Mouse (Mus musculus): ENCODE measurements around the gene Tgm6. TPM values are rescaled to one million over a fixed set of nuclear protein-coding genes. Genes with fewer than 3 reads are reported as not detected.

The Tgm6 gene
- polyA plus RNA-seq, 1 experiment from 2014 or later, result 0.56 TPM

- Histone ChIP-seq H3K4me2 (replicated peaks) (no peak overlapping the region), H3K9ac (no peak overlapping the region), H3K27ac (replicated peaks) (no peak overlapping the region), H3K9me3 (replicated peaks) (no peaks in the 10 kb centered on the region), H3K27me3 (no peaks in the 10 kb centered on the region), H3K4me3 (replicated peaks) (no peak overlapping the region), H3K4me1 (no peaks in the 10 kb centered on the region), H3K36me3 (no peaks in the 10 kb centered on the region)
- no peak for ATAC-seq (ENCODE audit: insufficient number of reproducible peaks, low FRiP score, low TSS enrichment, low read depth)
- WGBS, result 64% methylated on average over 5 of the region's 5 CpGs
Observed at GRCm38 (mm10) chr2:130146089-130146668, 34.0 kb downstream of the Tgm6 start.

- Histone ChIP-seq H3K4me3 (replicated peaks) (no peak overlapping the region), H3K4me2 (replicated peaks) (no peak overlapping the region), H3K27ac (replicated peaks) (no peak overlapping the region), H3K36me3 (no peaks in the 10 kb centered on the region), H3K9me3 (replicated peaks) (no peaks in the 10 kb centered on the region), H3K9ac (no peak overlapping the region), H3K27me3 (no peaks in the 10 kb centered on the region), H3K4me1 (no peaks in the 10 kb centered on the region)
- ATAC-seq (ENCODE audit: insufficient number of reproducible peaks, low FRiP score, low TSS enrichment, low read depth), result no peak
- 79% methylated on average over 3 of the region's 3 CpGs for WGBS
Observed at GRCm38 (mm10) chr2:130155171-130155570, 43.0 kb downstream of the Tgm6 start.

- Histone ChIP-seq H3K4me3 (replicated peaks) (no peak overlapping the region), H3K9me3 (replicated peaks) (no peaks in the 10 kb centered on the region), H3K9ac (no peak overlapping the region), H3K36me3 (no peaks in the 10 kb centered on the region), H3K4me2 (replicated peaks) (no peak overlapping the region), H3K4me1 (no peaks in the 10 kb centered on the region), H3K27me3 (no peaks in the 10 kb centered on the region), H3K27ac (replicated peaks) (no peak overlapping the region)
- no peak for ATAC-seq (ENCODE audit: insufficient number of reproducible peaks, low FRiP score, low TSS enrichment, low read depth)
Observed at GRCm38 (mm10) chr2:130155851-130156250, 43.6 kb downstream of the Tgm6 start.

DNA sequence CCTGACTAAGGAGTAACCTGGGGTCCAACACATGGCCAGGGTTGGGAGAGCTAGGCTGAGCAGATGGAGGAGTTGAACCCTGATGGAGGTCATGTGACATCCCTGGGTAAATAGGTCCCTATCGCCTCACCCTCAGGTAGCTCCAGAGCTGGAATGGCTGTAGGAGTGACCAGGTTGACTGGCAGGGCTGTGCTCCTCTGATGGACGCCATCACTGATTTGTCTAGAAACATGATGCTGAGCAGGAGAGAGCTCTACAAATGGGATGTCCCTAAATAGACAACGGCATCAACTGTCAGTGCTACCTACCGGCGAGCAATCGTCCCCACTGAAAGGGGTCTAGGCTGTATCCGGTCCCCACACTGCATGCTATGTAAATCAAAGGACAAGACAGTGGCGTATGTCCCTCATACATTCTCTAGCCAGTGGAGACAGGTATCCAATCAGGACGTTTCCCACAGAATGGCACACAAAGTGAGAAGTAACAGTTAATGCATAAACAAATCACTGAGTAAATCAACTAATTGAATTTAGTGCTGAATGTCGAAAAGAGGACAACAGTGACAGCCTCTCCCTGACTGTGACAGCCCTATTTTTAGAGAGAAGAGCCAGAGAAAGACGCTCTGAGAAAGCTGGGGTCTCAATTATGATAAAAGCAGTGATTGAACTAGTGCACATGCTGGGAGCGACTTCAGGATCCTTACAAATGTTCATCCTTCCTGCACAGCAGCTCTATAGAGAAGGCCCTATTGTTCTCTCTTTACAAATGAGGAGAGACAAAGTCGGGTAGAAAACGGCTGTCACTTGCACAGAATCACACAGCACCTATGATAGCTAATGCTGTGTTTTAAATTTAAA is 45.2 kb downstream of the Tgm6 start:
- Histone ChIP-seq H3K4me2 (replicated peaks) (no peak overlapping the region), H3K9me3 (replicated peaks) (no peaks in the 10 kb centered on the region), H3K9ac (no peak overlapping the region), H3K36me3 (no peaks in the 10 kb centered on the region), H3K27ac (replicated peaks) (no peak overlapping the region), H3K4me3 (replicated peaks) (no peak overlapping the region), H3K4me1 (no peaks in the 10 kb centered on the region), H3K27me3 (no peaks in the 10 kb centered on the region)
- 63% methylated on average over 14 of the region's 14 CpGs for WGBS
- ATAC-seq (ENCODE audit: insufficient number of reproducible peaks, low FRiP score, low TSS enrichment, low read depth), result no peak

DNA sequence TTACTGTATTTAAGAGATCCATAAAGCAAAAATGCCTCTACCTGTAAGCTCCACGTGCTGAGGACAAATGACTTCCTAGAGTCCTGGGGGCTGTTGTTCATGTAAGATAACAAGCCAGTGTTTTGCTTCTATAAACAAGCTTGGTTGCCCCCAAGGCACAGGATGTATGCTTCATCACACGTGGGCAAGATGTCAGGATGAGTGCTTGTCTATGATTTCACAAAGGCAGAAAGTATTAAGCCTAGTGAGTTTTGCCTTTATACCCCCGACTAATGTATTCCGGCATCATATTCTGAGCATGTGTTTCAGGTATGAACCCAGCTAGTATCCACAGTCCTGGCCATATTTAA is 45.8 kb downstream of the Tgm6 start:
- H3K4me3 ChIP-seq (replicated peaks), result no peak overlapping the region
- no peaks in the 10 kb centered on the region for H3K4me1 ChIP-seq
- no peaks in the 10 kb centered on the region for H3K9me3 ChIP-seq (replicated peaks)
- no peaks in the 10 kb centered on the region for H3K36me3 ChIP-seq
- 42% methylated on average over 4 of the region's 4 CpGs for WGBS
- no peak for ATAC-seq (ENCODE audit: insufficient number of reproducible peaks, low FRiP score, low TSS enrichment, low read depth)
- no peaks in the 10 kb centered on the region for H3K27me3 ChIP-seq
- H3K27ac ChIP-seq (replicated peaks), result no peak overlapping the region
- no peak overlapping the region for H3K4me2 ChIP-seq (replicated peaks)
- no peak overlapping the region for H3K9ac ChIP-seq

- 83% methylated on average over 5 of the region's 5 CpGs for WGBS
- no peak overlapping the region for H3K4me2 ChIP-seq (replicated peaks)
- H3K4me1 ChIP-seq, result no peaks in the 10 kb centered on the region
- H3K27me3 ChIP-seq, result no peaks in the 10 kb centered on the region
- H3K27ac ChIP-seq (replicated peaks), result no peak overlapping the region
- no peak for ATAC-seq (ENCODE audit: insufficient number of reproducible peaks, low FRiP score, low TSS enrichment, low read depth)
- H3K36me3 ChIP-seq, result peaks cover 5% of the 10 kb centered on the region; the same call in 1 of the 2 replicates
- no peaks in the 10 kb centered on the region for H3K9me3 ChIP-seq (replicated peaks)
- no peak overlapping the region for H3K9ac ChIP-seq
- H3K4me3 ChIP-seq (replicated peaks), result no peak overlapping the region
Observed at GRCm38 (mm10) chr2:130162701-130163100, 50.5 kb downstream of the Tgm6 start.

DNA sequence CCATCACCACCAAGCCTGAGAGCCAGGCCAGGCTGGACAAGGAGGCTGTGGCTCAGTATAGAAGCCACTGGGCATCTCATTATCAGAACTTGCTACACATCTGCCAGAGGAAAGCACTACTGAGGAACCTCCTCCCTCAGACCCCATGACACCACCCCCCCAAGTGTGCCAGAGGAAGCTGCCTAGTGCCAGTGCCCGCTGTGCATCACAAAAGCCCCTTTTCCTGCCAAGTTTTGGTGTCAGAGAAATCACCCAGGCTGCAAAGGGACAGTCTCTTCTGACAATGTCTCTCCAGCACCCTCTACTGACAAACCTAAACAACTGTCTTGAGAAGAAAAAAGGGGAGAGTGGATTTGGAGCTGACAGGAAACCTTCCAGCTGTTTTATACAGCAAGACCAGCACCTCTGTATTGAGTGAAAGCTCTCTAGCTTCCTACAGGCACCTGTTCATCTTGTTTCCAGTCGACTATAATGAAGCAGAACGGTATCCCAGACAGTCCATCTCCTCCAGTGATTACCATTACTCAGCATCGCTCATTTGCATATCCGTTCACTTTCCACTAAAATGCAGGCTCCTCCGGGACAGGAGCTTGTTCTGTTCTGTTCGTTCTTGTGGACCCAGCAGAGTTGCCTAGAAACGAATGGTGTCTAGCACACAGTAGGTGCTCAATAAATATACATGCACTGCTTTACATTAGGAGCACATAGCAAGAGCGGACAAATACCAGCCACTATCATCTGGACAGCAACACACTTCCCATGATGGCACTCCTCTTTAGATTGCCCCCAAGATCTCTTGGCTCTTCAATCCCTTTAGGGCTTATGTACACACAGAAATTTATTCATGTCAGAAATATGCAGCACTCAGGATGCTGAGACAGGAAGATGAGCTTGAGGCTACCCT is 54.3 kb downstream of the Tgm6 start:
- Histone ChIP-seq H3K36me3 (peaks cover 32% of the 10 kb centered on the region), H3K9ac (no peak overlapping the region), H3K27me3 (no peaks in the 10 kb centered on the region), H3K4me2 (replicated peaks) (no peak overlapping the region), H3K9me3 (replicated peaks) (no peaks in the 10 kb centered on the region), H3K27ac (replicated peaks) (no peak overlapping the region), H3K4me1 (no peaks in the 10 kb centered on the region), H3K4me3 (replicated peaks) (no peak overlapping the region)
- 69% methylated on average over 9 of the region's 9 CpGs for WGBS
- no peak; the same call in 1 of the 2 replicates for ATAC-seq (ENCODE audit: insufficient number of reproducible peaks, low FRiP score, low TSS enrichment, low read depth)

GRCm38 (mm10) chr2:130167861-130168260 is 55.6 kb downstream of the Tgm6 start:
- 52% methylated on average over 3 of the region's 3 CpGs for WGBS
- peaks cover 45% of the 10 kb centered on the region for H3K36me3 ChIP-seq

DNA sequence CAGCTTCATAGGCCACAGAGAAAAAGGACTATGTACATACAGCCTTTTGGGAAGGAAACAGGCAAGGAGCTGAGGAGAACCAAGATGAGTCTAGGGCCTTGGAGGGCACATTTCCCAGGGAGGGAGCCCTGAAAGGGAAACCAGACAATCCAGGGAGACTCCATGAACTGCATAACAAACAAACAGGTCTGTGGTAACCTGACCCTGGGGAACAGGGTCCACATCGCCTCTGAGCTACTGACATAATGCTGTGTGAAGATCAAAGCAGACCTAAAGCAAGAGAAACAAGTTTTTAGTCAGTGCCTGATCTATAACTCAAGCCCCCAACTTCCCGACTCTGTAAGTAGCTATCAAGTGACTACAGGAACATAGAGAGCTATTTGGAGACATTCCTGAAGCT is 59.5 kb downstream of the Tgm6 start:
- no peaks in the 10 kb centered on the region for H3K9me3 ChIP-seq (replicated peaks)
- ATAC-seq (ENCODE audit: insufficient number of reproducible peaks, low FRiP score, low TSS enrichment, low read depth), result no peak
- no peaks in the 10 kb centered on the region for H3K27me3 ChIP-seq
- no peak overlapping the region for H3K9ac ChIP-seq
- H3K4me3 ChIP-seq (replicated peaks), result no peak overlapping the region
- no peak overlapping the region for H3K4me2 ChIP-seq (replicated peaks)
- WGBS, result 61% methylated on average over 2 of the region's 2 CpGs
- peaks cover 3% of the 10 kb centered on the region; the same call in 1 of the 2 replicates for H3K4me1 ChIP-seq
- H3K36me3 ChIP-seq, result peaks cover 77% of the 10 kb centered on the region
- no peak overlapping the region for H3K27ac ChIP-seq (replicated peaks)

More at GRCm38 (mm10) chr2:130167861-130168260, 55.6 kb downstream of the Tgm6 start:
- Histone ChIP-seq H3K4me3 (replicated peaks) (no peak overlapping the region), H3K27ac (replicated peaks) (no peak overlapping the region), H3K9me3 (replicated peaks) (no peaks in the 10 kb centered on the region), H3K4me1 (no peaks in the 10 kb centered on the region), H3K9ac (no peak overlapping the region), H3K27me3 (no peaks in the 10 kb centered on the region), H3K4me2 (replicated peaks) (no peak overlapping the region)
- ATAC-seq (ENCODE audit: insufficient number of reproducible peaks, low FRiP score, low TSS enrichment, low read depth), result no peak

GRCm38 (mm10) chr2:130176820-130177219 is 64.6 kb downstream of the Tgm6 start:
- H3K9ac ChIP-seq, result no peak overlapping the region
- no peak for ATAC-seq (ENCODE audit: insufficient number of reproducible peaks, low FRiP score, low TSS enrichment, low read depth)
- WGBS, result 51% methylated on average over 8 of the region's 8 CpGs

DNA sequence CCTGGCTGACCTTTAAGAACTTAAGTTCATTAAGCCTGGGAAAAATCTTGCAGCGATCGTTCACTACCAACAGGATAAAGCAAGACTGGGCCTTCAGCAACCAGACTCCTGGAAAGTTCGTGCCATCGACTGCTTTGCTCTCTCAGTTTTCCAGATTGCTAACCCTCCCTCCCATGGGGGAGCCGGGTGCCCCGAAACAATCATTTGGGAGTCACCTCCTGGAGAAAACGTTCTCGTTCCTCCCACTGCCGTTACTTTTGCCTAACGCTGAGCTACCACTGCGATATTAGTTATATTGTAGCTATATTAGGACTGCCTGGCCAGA is 66.1 kb downstream of the Tgm6 start:
- Histone ChIP-seq H3K4me2 (replicated peaks) (peak overlapping the region; percentile 76), H3K9ac (peak overlapping the region; percentile 100), H3K9me3 (replicated peaks) (no peaks in the 10 kb centered on the region), H3K4me1 (peaks cover 20% of the 10 kb centered on the region), H3K27ac (replicated peaks) (peak overlapping the region; percentile 97), H3K4me3 (replicated peaks) (peak overlapping the region; percentile 97), H3K36me3 (peaks cover 32% of the 10 kb centered on the region), H3K27me3 (no peaks in the 10 kb centered on the region)
- no peak for ATAC-seq (ENCODE audit: insufficient number of reproducible peaks, low FRiP score, low TSS enrichment, low read depth)
- WGBS, result under 1% methylated on average over 11 of the region's 11 CpGs

More at GRCm38 (mm10) chr2:130176820-130177219, 64.6 kb downstream of the Tgm6 start:
- Histone ChIP-seq H3K27ac (replicated peaks) (no peak overlapping the region), H3K27me3 (no peaks in the 10 kb centered on the region), H3K36me3 (peaks cover 47% of the 10 kb centered on the region), H3K4me2 (replicated peaks) (peak overlapping the region; percentile 76), H3K4me3 (replicated peaks) (peak overlapping the region; percentile 97), H3K9me3 (replicated peaks) (no peaks in the 10 kb centered on the region), H3K4me1 (peaks cover 20% of the 10 kb centered on the region)

Data from embryonic facial prominence, embryonic 15.5 days (tissue).